Mouse (Mus musculus) hindbrain, postnatal 0 days (tissue): ENCODE data around the gene Fam193b. TPM values are rescaled to one million over a fixed set of nuclear protein-coding genes. Genes with fewer than 3 reads are reported as not detected.
A peak's percentile ranks its signal among the peaks of the same experiment; 100 is the strongest.
"Not testable (repeated sequence)": the region's sequence is repeated elsewhere in the genome, so short reads cannot be mapped to it uniquely, and the experiment has no call there.

Experiments
- ATAC-seq: fragments of 200-750 bp; cut with Nextera tagmentation; 2 replicates; pipeline ENCODE4 v1.8.0; 2017; ENCODE audit warnings: mild to moderate bottlenecking, moderate TSS enrichment, moderate library complexity
- DNase-seq: peaks from one replicate; pipeline ENCODE4 v3.0.0-alpha.2; 2015; ENCODE audit warnings: low spot score
- H3K27ac ChIP-seq: fragments of 300-500 bp; sonication (generic); 2 replicates; pipeline ENCODE4 v1.5.1; 2014; ENCODE audit warnings: mild to moderate bottlenecking
- H3K27me3 ChIP-seq: fragments of 300-500 bp; sonication (generic); 2 replicates; pipeline ENCODE4 v1.6.1; 2014; ENCODE audit warnings: low read length, mixed read lengths; ENCODE audit not compliant: insufficient read depth
- H3K36me3 ChIP-seq: fragments of 300-500 bp; sonication (generic); 2 replicates; pipeline ENCODE4 v1.6.1; 2014; ENCODE audit warnings: low read length, mixed read lengths; ENCODE audit not compliant: insufficient read depth
- H3K4me1 ChIP-seq: fragments of 300-500 bp; sonication (generic); 2 replicates; pipeline ENCODE4 v1.6.1; 2014; ENCODE audit warnings: antibody characterized with exemption, low read length, mixed read lengths; ENCODE audit not compliant: insufficient read depth
- H3K4me2 ChIP-seq: fragments of 300-500 bp; sonication (generic); 2 replicates; pipeline ENCODE4 v1.6.1; 2014; ENCODE audit warnings: low read depth, mild to moderate bottlenecking, low read length, moderate library complexity, mixed read lengths
- H3K4me3 ChIP-seq: fragments of 300-500 bp; sonication (generic); 2 replicates; pipeline ENCODE4 v1.5.1; 2014; ENCODE audit warnings: low read length
- H3K9ac ChIP-seq: fragments of 300-500 bp; sonication (generic); replicated peaks from 2 replicates; pipeline ENCODE4 v1.6.1; 2014; ENCODE audit warnings: mild to moderate bottlenecking, low read length, moderate library complexity, mixed read lengths
- H3K9me3 ChIP-seq: fragments of 300-500 bp; sonication (generic); 2 replicates; pipeline ENCODE4 v1.6.1; 2016; ENCODE audit warnings: low read length, mixed read lengths
- CTCF ChIP-seq: IDR thresholded peaks from 2 replicates; pipeline ENCODE4 v1.5.1; 2016; ENCODE audit warnings: antibody characterized with exemption, control low read depth, low read depth
- WGBS: fragments of 180-500 bp; shearing (Covaris S2); extraction: QIAGEN DNeasy Blood & Tissue Kit; methylation state at CpG from one replicate; pipeline ENCODE4 v1.1.7; 2014; 5-methylcytosine and 5-hydroxymethylcytosine counted together
- polyA plus RNA-seq: library from polyadenylated mRNA; unstranded; fragments of >200 nt; fragmentation: Nextera tagmentation; extraction: Ambion mirVana; gene quantifications from 2 replicates; pipeline ENCODE4 v1.2.1, GENCODE M21; 2015
- total RNA-seq: library from RNA; depleted of rRNA; stranded (reverse); fragments of >200 nt; gene quantifications from 2 replicates; pipeline ENCODE4 v1.2.3, GENCODE M21; 2014

The Fam193b gene
- total and polyA plus RNA-seq, 2 experiments from 2014 or later: 38.9 to 87.5 TPM

DNA sequence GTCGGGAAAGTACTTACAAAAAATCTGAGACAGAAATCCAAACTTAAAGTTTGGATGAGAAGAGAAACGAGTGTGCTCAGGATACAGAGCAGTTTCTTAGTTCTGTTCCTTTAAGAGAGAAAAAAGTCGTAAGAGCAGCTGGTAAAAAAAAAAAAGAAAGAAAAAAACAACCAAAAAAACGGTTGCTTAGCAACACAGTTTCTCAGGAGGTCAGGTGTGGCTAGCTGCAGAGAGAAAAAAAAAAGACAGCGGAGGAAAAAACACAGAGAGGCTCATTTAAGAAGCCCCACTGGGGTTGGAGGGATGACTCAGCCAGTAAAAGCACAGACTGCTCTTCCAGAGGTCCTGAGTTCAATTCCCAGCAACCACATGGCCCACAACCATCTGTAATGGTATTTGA lies 3.4 kb upstream of the Fam193b start:
- Histone ChIP-seq H3K27ac (no peak overlapping the region), H3K4me1 (peaks cover 4% of the 10 kb centered on the region), H3K9ac (no peak overlapping the region), H3K27me3 (no peaks in the 10 kb centered on the region), H3K4me2 (no peak overlapping the region), H3K9me3 (no peaks in the 10 kb centered on the region), H3K36me3 (no peaks in the 10 kb centered on the region), H3K4me3 (no peak overlapping the region)
- no peak for ATAC-seq
- TF ChIP-seq CTCF: no peak
- peak; percentile 70 for DNase-seq
- WGBS: 66% methylated on average over 5 of the region's 5 CpGs

DNA sequence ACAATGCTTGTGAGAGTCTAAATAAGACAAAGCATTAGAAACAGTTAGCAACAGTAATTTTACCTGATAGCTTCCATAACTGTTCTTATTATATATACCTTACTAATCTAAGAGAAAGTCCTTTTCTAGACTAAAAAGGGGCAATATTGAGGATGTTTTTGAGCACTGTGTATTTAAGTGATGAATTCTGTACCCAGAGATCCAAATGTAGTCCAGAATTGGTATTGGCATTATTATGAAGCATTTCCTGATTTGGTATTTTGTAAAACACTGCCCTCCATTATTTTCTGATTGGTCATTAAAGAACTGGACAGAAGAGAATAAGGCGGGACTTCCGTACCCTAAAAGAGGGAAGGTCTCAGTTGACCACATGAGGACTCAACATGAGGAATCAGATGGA lies 2.5 kb upstream of the Fam193b start, which contains the start of gene Tmed9:
Tmed9 (plus strand) TSS at position 301 of the 400 bp plus-strand sequence.
- DNase-seq (no peak), ATAC-seq (no peak)
- no peak within 1 kb of the TSS for H3K4me2 ChIP-seq
- H3K27me3 ChIP-seq: no peaks in the 10 kb centered on the region
- 100% methylated on average over 2 of the region's 2 CpGs for WGBS
- no peak within 1 kb of the TSS for H3K27ac ChIP-seq
- H3K9ac ChIP-seq: no peak within 1 kb of the TSS
- peaks cover 9% of the 10 kb centered on the region for H3K4me1 ChIP-seq
- H3K9me3 ChIP-seq: no peaks in the 10 kb centered on the region
- TF ChIP-seq CTCF: no peak
- no peaks in the 10 kb centered on the region for H3K36me3 ChIP-seq
- H3K4me3 ChIP-seq: no peak within 1 kb of the TSS

DNA sequence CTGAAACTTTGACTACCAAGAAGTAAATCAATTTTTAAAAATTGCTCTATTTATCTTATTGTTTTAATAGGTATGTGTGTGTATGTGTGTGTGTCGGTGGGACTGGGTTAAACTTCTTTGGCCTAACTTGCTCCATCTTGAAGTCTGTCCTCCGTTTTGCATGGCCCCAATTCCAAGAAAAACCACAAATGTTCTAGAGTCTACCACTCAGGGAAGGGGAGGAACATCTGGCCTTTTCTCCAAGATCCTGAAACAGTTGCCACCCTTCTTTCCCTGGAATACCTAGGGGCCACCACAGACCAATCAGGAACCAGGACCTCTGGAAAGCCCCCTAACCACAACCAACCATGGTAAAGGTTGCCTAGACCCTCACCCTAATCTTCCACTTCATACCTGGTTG lies 1.1 kb upstream of the Fam193b start:
- Histone ChIP-seq H3K36me3 (no peaks in the 10 kb centered on the region), H3K9me3 (no peaks in the 10 kb centered on the region), H3K27ac (no peak overlapping the region), H3K27me3 (no peaks in the 10 kb centered on the region), H3K4me2 (peak overlapping the region; percentile 96), H3K4me1 (peaks cover 9% of the 10 kb centered on the region), H3K9ac (no peak overlapping the region), H3K4me3 (no peak overlapping the region; the same call in 1 of the 2 replicates)
- DNase-seq: no peak
- ATAC-seq: no peak
- no peak for TF ChIP-seq CTCF
- WGBS: 90% methylated on average over 2 of the region's 2 CpGs

GRCm38 (mm10) chr13:55570286-55570973 lies 490 bp downstream of the Fam193b start:
- peak; percentile 53 for DNase-seq
- WGBS: under 1% methylated on average over 43 of the region's 47 CpGs
- no peak for TF ChIP-seq CTCF
- H3K4me3 ChIP-seq: peak overlapping the region; percentile 72
- peak overlapping the region; percentile 96 for H3K4me2 ChIP-seq
- peak; percentile 71 for ATAC-seq
- H3K9ac ChIP-seq: peak overlapping the region; percentile 91
- no peaks in the 10 kb centered on the region for H3K27me3 ChIP-seq
- peak overlapping the region; percentile 90 for H3K27ac ChIP-seq
- peaks cover 9% of the 10 kb centered on the region for H3K4me1 ChIP-seq
- no peaks in the 10 kb centered on the region for H3K9me3 ChIP-seq
- H3K36me3 ChIP-seq: no peaks in the 10 kb centered on the region

DNA sequence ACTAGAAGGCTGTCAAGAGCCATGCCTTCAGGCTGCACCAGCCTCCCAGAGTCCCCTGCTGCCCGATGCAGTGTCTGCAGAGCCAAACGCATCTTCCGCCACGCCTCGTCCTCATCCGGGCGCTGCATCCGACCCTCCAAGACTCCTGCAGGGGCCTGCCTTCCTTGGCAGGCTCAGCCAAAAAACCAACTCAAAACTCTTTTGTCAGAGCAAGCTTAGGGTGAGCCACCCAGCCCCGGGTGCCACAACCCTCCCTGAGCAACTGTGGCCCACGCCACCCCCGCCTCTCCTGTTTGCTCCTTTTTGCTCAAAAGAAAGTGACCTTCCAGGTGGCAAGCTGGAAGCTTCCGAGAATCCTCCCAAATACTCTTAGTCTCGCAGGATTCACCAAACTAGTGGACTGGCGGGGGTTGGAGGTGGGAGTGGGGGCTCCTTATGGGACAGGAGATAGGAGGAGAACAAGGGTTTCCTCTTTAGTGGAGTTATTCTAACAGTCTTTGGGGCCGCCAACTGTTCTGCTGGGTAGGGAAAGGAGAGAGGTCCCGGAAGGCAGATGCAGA lies 1.1 kb downstream of the Fam193b start:
- H3K9ac ChIP-seq: peak overlapping the region; percentile 91

GRCm38 (mm10) chr13:55568524-55568923 lies 2.4 kb downstream of the Fam193b start:
- not testable (repeated sequence) for H3K4me3 ChIP-seq, H3K4me1 ChIP-seq, ATAC-seq, DNase-seq, H3K9me3 ChIP-seq, H3K36me3 ChIP-seq, H3K27ac ChIP-seq, H3K27me3 ChIP-seq, H3K9ac ChIP-seq, H3K4me2 ChIP-seq
- 88% methylated on average over 4 of the region's 4 CpGs for WGBS

More for the DNA sequence above, 1.1 kb downstream of the Fam193b start:
- H3K36me3 ChIP-seq: no peaks in the 10 kb centered on the region
- H3K27ac ChIP-seq: peak overlapping the region; percentile 90
- WGBS: 2% methylated on average over 16 of the region's 16 CpGs
- peak; percentile 60 for DNase-seq
- peaks cover 9% of the 10 kb centered on the region for H3K4me1 ChIP-seq
- peak; percentile 44 for TF ChIP-seq CTCF
- H3K27me3 ChIP-seq: no peaks in the 10 kb centered on the region
- ATAC-seq: peak; percentile 53
- H3K4me2 ChIP-seq: peak overlapping the region; percentile 96
- H3K4me3 ChIP-seq: peak overlapping the region; percentile 72
- H3K9me3 ChIP-seq: no peaks in the 10 kb centered on the region

DNA sequence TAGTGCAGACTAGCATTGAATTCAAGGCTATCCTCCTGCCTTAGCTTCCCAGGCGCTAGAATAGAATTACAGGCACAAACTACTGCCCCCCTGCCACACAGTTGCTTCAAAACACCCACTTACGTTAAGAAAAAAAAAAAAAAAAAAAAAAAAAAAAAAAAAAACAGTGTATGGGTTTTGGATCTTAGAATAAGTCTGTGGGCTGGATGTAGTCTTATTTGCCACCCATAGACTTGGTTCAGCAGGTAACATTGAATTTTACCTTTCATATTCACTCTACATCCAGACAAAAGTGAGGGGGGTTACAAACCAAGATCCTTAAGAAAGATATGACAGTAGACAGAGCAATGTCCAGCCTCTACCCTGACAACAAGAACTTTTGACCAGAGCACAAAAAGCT lies 3.0 kb downstream of the Fam193b start:
- Histone ChIP-seq H3K9ac (no peak overlapping the region), H3K27me3 (no peaks in the 10 kb centered on the region), H3K9me3 (no peaks in the 10 kb centered on the region), H3K27ac (no peak overlapping the region), H3K4me2 (no peak overlapping the region), H3K4me3 (no peak overlapping the region), H3K36me3 (peaks cover 5% of the 10 kb centered on the region; the same call in 1 of the 2 replicates), H3K4me1 (peaks cover 9% of the 10 kb centered on the region)
- TF ChIP-seq CTCF: no peak
- no peak for DNase-seq
- ATAC-seq: no peak
- 87% methylated on average over 2 of the region's 2 CpGs for WGBS
